ENCODE assay signal across 9 mouse cellular contexts in the genomic region with DNA sequence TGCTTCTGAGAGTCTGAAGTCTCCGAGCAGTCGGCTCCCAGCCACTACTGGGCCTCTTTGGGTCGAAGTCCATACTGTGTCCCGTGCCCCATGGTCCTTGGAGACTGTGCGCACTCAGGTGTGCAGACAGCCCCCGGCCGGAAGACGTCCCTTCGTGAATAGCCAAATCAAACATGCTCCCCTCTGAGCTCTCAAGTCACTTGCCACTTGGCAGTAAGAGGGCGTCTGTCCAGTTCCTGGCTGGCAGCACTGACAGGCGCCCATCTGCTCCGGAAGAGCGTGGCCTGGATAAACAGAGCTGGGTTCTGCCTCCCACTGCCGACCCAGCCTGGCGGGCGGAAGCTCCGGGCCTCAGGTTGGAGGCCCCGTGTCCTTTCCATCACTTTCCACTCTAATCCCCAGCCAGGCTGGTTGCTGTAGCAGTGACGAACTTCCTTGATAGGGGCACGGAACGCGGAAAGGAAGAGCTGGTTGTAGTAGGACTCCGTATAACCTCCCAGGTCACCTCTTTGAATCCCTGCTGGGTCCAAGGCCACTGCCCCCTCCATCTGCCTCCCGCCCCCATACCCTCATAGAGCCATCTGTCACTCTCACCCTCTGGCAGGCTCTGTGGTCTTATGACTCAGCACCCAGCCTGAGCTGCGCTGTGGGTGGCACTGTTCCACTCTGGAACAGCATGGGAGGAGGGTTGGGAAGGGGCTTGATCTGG. TPM values are rescaled to one million over a fixed set of nuclear protein-coding genes. Genes with fewer than 3 reads are reported as not detected.
DNase-seq lines count a peak whose midpoint lies in the region; TF ChIP-seq lines count a peak whose summit lies in the region.
"Had no signal": no experiment of that assay in that cellular context is flagged by ENCODE, and none has a peak within 500 bp of the region (broad histone marks: within the 10 kb centered on the region; RNA-seq: fewer than 3 reads in every experiment).

No protein-coding gene starts in this region.

- DNase-seq in thymus, adult 2 months: peak; percentile 24
- DNase-seq in thymus, postnatal 10 days (ENCODE audit: low spot score in 2 of 2): no peak
- DNase-seq in cerebellum, postnatal 25 days: peak; percentile 95 to 96
- peak; percentile 54 to 55 for DNase-seq in heart, postnatal 10 days
- peak; percentile 60 to 79 for DNase-seq in layer of hippocampus, adult 18-20 months (ENCODE audit: low spot score in 2 of 2)
- no peak for DNase-seq in ovary, postnatal 36 days (ENCODE audit: low spot score)
- DNase-seq in c-Kit-positive CD71-positive TER-119-positive erythroid progenitor cells, embryonic 14.5 days (ENCODE audit: low spot score): no peak

- peaks cover 45% of the 10 kb centered on the region for H3K4me1 ChIP-seq in thymus, adult 2 months (replicated peaks; ENCODE audit: control insufficient read depth, insufficient read depth, low read length)
- peaks cover 32% of the 10 kb centered on the region for H3K4me1 ChIP-seq in olfactory bulb, adult 2 months (ENCODE audit: control insufficient read depth, insufficient read depth, low read length)

- intact Hi-C loops in heart, postnatal 10 days (cut with DNase I): no loop called here

- H3K4me3 ChIP-seq in thymus, adult 2 months (ENCODE audit: control insufficient read depth, insufficient read depth, low read length): no peak overlapping the region
- H3K4me3 ChIP-seq in olfactory bulb, adult 2 months (ENCODE audit: insufficient read depth, low read depth, low read length): no peak overlapping the region
- H3K4me3 ChIP-seq: limb, embryonic 12.5 days had no signal

- TF ChIP-seq POLR2A in thymus, adult 2 months (IDR thresholded peaks at IDR 0.05; ENCODE audit: control insufficient read depth, extremely low read depth, insufficient read depth, low read length, poor library complexity): no peak
- TF ChIP-seq POLR2A in olfactory bulb, adult 2 months (IDR thresholded peaks at IDR 0.05; ENCODE audit: insufficient read depth, low read depth, low read length): no peak

- TF ChIP-seq CTCF in thymus, adult 2 months (IDR thresholded peaks at IDR 0.05; ENCODE audit: borderline replicate concordance, control insufficient read depth, extremely low read depth, insufficient read depth, low read length, poor library complexity): no peak
- no peak for TF ChIP-seq CTCF in olfactory bulb, adult 2 months (IDR thresholded peaks at IDR 0.05; ENCODE audit: insufficient read depth, low read depth, low read length)

- WGBS in thymus, adult 2 months: 76% methylated on average over 25 of the region's 25 CpGs
- 72% methylated on average over 25 of the region's 25 CpGs for WGBS in olfactory bulb, adult 2 months

- H3K27me3 ChIP-seq in thymus, adult 2 months (ENCODE audit: control insufficient read depth, insufficient read depth, low read length): no peaks in the 10 kb centered on the region
- H3K27me3 ChIP-seq: limb, embryonic 12.5 days had no signal

- H3K27ac ChIP-seq in thymus, adult 2 months (ENCODE audit: control insufficient read depth, insufficient read depth, low read length): peak overlapping the region; percentile 58
- peak overlapping the region; percentile 42; the same call in 1 of the 2 replicates for H3K27ac ChIP-seq in olfactory bulb, adult 2 months (ENCODE audit: insufficient read depth, low read depth, low read length)
- H3K27ac ChIP-seq: limb, embryonic 12.5 days had no signal

- no peaks in the 10 kb centered on the region for H3K36me3 ChIP-seq in thymus, adult 2 months (ENCODE audit: control insufficient read depth, insufficient read depth, low read length)
- H3K36me3 ChIP-seq: limb, embryonic 12.5 days had no signal

RNA-seq across cellular contexts. Expression of a gene that starts 28.5 kb away (rescaled TPM):
- 46.7 and 57.6 TPM in 2 replicates for polyA plus RNA-seq in thymus, adult 2 months (2012; rRNA removed)
- 10 to 100 TPM; 10.3 to 14.2 TPM for total RNA-seq in heart, postnatal 10 days (2021)
- total RNA-seq in layer of hippocampus, adult 18-20 months (2021): 10 to 100 TPM; 28.4 to 37.0 TPM
- polyA plus RNA-seq in olfactory bulb, adult 2 months (2012; ENCODE audit: insufficient read depth, insufficient read length, low replicate concordance, missing spikeins): not detected in 2 replicates

Comparison
In these comparisons a context has a peak if more than half of its experiments do, and no peak if none do; other contexts are left out.
1. DNase-seq: peak in thymus, adult 2 months (single experiment), cerebellum, postnatal 25 days (2 of 2), heart, postnatal 10 days (2 of 2) and layer of hippocampus, adult 18-20 months (2 of 2); none in thymus, postnatal 10 days (0 of 2), ovary, postnatal 36 days (single experiment) and c-Kit-positive CD71-positive TER-119-positive erythroid progenitor cells, embryonic 14.5 days (single experiment).